Mouse (Mus musculus) cortical plate, adult 2 months (tissue): ENCODE measurements around the gene Pfkfb3. TPM values are rescaled to one million over a fixed set of nuclear protein-coding genes. Genes with fewer than 3 reads are reported as not detected.

Source experiments
- H3K27ac ChIP-seq: fragments of 200-500 bp; 2 replicates; pipeline ENCODE4 v1.5.1; 2012; ENCODE audit warnings: low read length, control low read depth, inconsistent platforms; ENCODE audit not compliant: insufficient read depth
- H3K4me1 ChIP-seq: fragments of 200-500 bp; 2 replicates; pipeline ENCODE4 v1.6.1; 2011; ENCODE audit warnings: low read length; ENCODE audit not compliant: control insufficient read depth, insufficient read depth
- H3K4me3 ChIP-seq: fragments of 200-500 bp; 2 replicates; pipeline ENCODE4 v1.5.1; 2011; ENCODE audit warnings: mild to moderate bottlenecking, low read length, control low read depth; ENCODE audit not compliant: insufficient read depth
- CTCF ChIP-seq: fragments of 200-500 bp; IDR thresholded peaks from 2 replicates; pipeline ENCODE4 v1.5.1; 2011; ENCODE audit warnings: mild to moderate bottlenecking, control low read depth, low read length; ENCODE audit not compliant: insufficient read depth; ENCODE audit errors: extremely low read depth
- POLR2A ChIP-seq: fragments of 200-500 bp; IDR thresholded peaks from 2 replicates; pipeline ENCODE4 v1.6.1; 2011; ENCODE audit warnings: mild to moderate bottlenecking, low read length, control low read depth; ENCODE audit not compliant: insufficient read depth; ENCODE audit errors: extremely low read depth
- polyA plus RNA-seq: library from polyadenylated mRNA; depleted of rRNA; stranded (reverse); fragments of >200 nt; gene quantifications from 2 replicates; pipeline ENCODE4 v1.2.3, GENCODE M21; 2012

Gene Pfkfb3
- polyA plus RNA-seq, 1 experiment: 20.6 TPM

GRCm38 (mm10) chr2:11447865-11448264, 106.0 kb downstream of the Pfkfb3 start:
- H3K27ac ChIP-seq: no peak overlapping the region
- H3K4me3 ChIP-seq: no peak overlapping the region
- TF ChIP-seq CTCF (no peak), POLR2A (no peak)
- H3K4me1 ChIP-seq: no peaks in the 10 kb centered on the region

GRCm38 (mm10) chr2:11445722-11446121, 108.2 kb downstream of the Pfkfb3 start:
- no peak overlapping the region for H3K4me3 ChIP-seq
- H3K4me1 ChIP-seq: no peaks in the 10 kb centered on the region
- H3K27ac ChIP-seq: no peak overlapping the region
- TF ChIP-seq POLR2A (no peak), CTCF (no peak)

GRCm38 (mm10) chr2:11441864-11442263, 112.0 kb downstream of the Pfkfb3 start:
- H3K4me1 ChIP-seq: no peaks in the 10 kb centered on the region
- no peak overlapping the region for H3K27ac ChIP-seq
- no peak overlapping the region for H3K4me3 ChIP-seq
- TF ChIP-seq POLR2A: no peak
- TF ChIP-seq CTCF: no peak

GRCm38 (mm10) chr2:11438231-11438954, 115.5 kb downstream of the Pfkfb3 start:
- TF ChIP-seq POLR2A (no peak), CTCF (no peak)
- Histone ChIP-seq H3K4me3 (no peak overlapping the region), H3K4me1 (no peaks in the 10 kb centered on the region), H3K27ac (no peak overlapping the region)

GRCm38 (mm10) chr2:11436353-11436752, 117.5 kb downstream of the Pfkfb3 start:
- H3K27ac ChIP-seq: no peak overlapping the region
- TF ChIP-seq POLR2A (no peak), CTCF (no peak)
- H3K4me1 ChIP-seq: no peaks in the 10 kb centered on the region
- no peak overlapping the region for H3K4me3 ChIP-seq

- TF ChIP-seq CTCF (no peak), POLR2A (no peak)
- Histone ChIP-seq H3K4me1 (peaks cover 2% of the 10 kb centered on the region; the same call in 1 of the 2 replicates), H3K4me3 (no peak overlapping the region), H3K27ac (no peak overlapping the region)
These were observed 120.5 kb downstream of the Pfkfb3 start for GRCm38 (mm10) chr2:11433353-11433752.

GRCm38 (mm10) chr2:11429538-11429937, 124.3 kb downstream of the Pfkfb3 start:
- no peak for TF ChIP-seq CTCF
- TF ChIP-seq POLR2A: no peak
- Histone ChIP-seq H3K4me3 (no peak overlapping the region), H3K4me1 (peaks cover 5% of the 10 kb centered on the region; the same call in 1 of the 2 replicates), H3K27ac (no peak overlapping the region)

- Histone ChIP-seq H3K4me3 (no peak overlapping the region), H3K4me1 (peaks cover 5% of the 10 kb centered on the region; the same call in 1 of the 2 replicates), H3K27ac (no peak overlapping the region)
- TF ChIP-seq CTCF: no peak
- no peak for TF ChIP-seq POLR2A
These were observed 125.3 kb downstream of the Pfkfb3 start for GRCm38 (mm10) chr2:11428621-11429020.

GRCm38 (mm10) chr2:11427596-11427995, 126.3 kb downstream of the Pfkfb3 start:
- Histone ChIP-seq H3K27ac (no peak overlapping the region), H3K4me1 (peaks cover 5% of the 10 kb centered on the region; the same call in 1 of the 2 replicates), H3K4me3 (no peak overlapping the region)
- TF ChIP-seq POLR2A (no peak), CTCF (no peak)

- Histone ChIP-seq H3K27ac (no peak overlapping the region), H3K4me3 (no peak overlapping the region), H3K4me1 (peaks cover 5% of the 10 kb centered on the region; the same call in 1 of the 2 replicates)
- TF ChIP-seq CTCF (no peak), POLR2A (no peak)
These were observed 127.5 kb downstream of the Pfkfb3 start for GRCm38 (mm10) chr2:11426379-11426778.
